Mouse (Mus musculus): Measurements from ENCODE around the gene 8030474K03Rik. TPM values are rescaled to one million over a fixed set of nuclear protein-coding genes. Genes with fewer than 3 reads are reported as not detected.

8030474K03Rik gene
- polyA plus RNA-seq (2011; ENCODE audit: insufficient read depth, insufficient read length, low replicate concordance, missing spikeins), result not detected in 2 replicates

DNA sequence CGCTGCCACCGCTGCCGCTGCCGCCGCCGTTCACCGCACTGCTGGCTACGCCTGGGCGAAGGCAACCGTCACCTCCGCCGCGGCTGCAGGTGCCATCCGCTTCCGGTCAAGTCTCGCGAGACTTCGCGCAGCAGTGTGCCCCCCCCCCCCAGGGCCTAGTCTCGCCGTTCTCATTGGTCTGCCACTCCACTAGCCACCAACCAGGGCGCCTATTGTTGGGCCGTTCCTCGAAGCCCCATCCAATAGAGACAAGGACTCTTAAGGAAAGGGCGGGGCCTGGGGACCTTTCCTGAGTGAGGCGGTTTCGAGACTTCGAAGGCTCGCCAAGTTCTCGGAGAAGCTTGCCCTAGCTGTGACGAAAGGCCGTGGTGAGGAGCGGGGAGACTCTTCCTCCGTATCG is at the start of gene 8030474K03Rik, which contains the start of gene Gm4779:
Gene 8030474K03Rik (plus strand): TSS at position 315 of the 400 bp plus-strand sequence.
Gene Gm4779 (minus strand): TSS at position 82 of the 400 bp plus-strand sequence.
- Histone ChIP-seq H3K4me1 (ENCODE audit: control insufficient read depth, insufficient read depth, low read length) (no peaks in the 10 kb centered on the region), H3K27ac (ENCODE audit: control insufficient read depth, insufficient read depth, low read depth, low read length, poor library complexity) (no peak within 1 kb of the TSS), H3K4me3 (replicated peaks; ENCODE audit: control insufficient read depth, low read depth, low read length) (no peak within 1 kb of the TSS)
- TF ChIP-seq CTCF (IDR thresholded peaks at IDR 0.05; ENCODE audit: control insufficient read depth, insufficient read depth, low read length) (no peak), POLR2A (IDR thresholded peaks at IDR 0.05; ENCODE audit: borderline replicate concordance, control insufficient read depth, low read depth, low read length) (no peak)
- WGBS, result 94% methylated on average over 35 of the region's 35 CpGs

DNA sequence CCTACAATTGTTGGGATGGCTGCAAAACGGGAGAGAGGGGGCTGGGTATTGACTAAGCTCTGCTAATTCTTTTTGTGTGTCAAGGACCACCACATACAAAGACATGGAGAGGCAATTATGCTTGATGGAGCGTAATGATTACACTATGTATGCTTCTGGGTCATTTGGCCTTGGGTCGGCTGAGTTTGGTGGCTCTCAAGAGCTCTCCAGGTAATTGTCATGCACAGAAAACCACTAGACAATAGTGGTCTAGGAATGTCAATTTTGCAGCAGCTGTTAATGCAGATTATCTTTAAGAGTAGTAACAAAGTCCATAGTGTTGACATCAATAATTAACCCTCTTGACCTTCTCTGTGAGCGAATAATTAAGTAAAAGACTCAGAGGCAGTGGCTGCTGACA is 44.3 kb upstream of the 8030474K03Rik start:
- Histone ChIP-seq H3K4me1 (ENCODE audit: control insufficient read depth, insufficient read depth, low read length) (no peaks in the 10 kb centered on the region), H3K4me3 (replicated peaks; ENCODE audit: control insufficient read depth, low read depth, low read length) (no peak overlapping the region), H3K27ac (ENCODE audit: control insufficient read depth, insufficient read depth, low read depth, low read length, poor library complexity) (no peak overlapping the region)
- TF ChIP-seq POLR2A (IDR thresholded peaks at IDR 0.05; ENCODE audit: borderline replicate concordance, control insufficient read depth, low read depth, low read length) (no peak), CTCF (IDR thresholded peaks at IDR 0.05; ENCODE audit: control insufficient read depth, insufficient read depth, low read length) (no peak)
- 79% methylated on average over 4 of the region's 4 CpGs for WGBS

DNA sequence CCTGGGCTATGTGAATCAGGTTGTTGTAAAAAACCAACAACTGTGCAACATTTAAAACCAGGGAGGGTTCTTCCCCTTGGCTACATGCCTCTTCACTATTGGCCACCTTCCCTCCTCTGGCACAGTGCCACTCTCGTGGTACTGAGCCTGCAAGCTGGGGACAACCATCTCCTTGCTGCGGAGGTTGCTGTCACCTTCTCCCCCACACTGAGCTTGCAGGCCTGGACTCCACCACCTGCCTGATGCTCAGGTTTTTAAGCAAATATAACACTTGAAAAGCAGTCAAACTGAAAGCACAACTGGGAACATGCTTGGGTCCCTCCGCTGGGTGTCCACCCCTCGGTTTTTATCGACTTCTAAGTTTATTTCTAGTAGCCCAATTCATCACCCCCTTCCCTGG is 40.0 kb upstream of the 8030474K03Rik start:
- Histone ChIP-seq H3K4me1 (ENCODE audit: control insufficient read depth, insufficient read depth, low read length) (no peaks in the 10 kb centered on the region), H3K27ac (ENCODE audit: control insufficient read depth, insufficient read depth, low read depth, low read length, poor library complexity) (no peak overlapping the region), H3K4me3 (replicated peaks; ENCODE audit: control insufficient read depth, low read depth, low read length) (no peak overlapping the region)
- TF ChIP-seq POLR2A (IDR thresholded peaks at IDR 0.05; ENCODE audit: borderline replicate concordance, control insufficient read depth, low read depth, low read length) (no peak), CTCF (IDR thresholded peaks at IDR 0.05; ENCODE audit: control insufficient read depth, insufficient read depth, low read length) (no peak)
- WGBS, result 55% methylated on average over 5 of the region's 5 CpGs

DNA sequence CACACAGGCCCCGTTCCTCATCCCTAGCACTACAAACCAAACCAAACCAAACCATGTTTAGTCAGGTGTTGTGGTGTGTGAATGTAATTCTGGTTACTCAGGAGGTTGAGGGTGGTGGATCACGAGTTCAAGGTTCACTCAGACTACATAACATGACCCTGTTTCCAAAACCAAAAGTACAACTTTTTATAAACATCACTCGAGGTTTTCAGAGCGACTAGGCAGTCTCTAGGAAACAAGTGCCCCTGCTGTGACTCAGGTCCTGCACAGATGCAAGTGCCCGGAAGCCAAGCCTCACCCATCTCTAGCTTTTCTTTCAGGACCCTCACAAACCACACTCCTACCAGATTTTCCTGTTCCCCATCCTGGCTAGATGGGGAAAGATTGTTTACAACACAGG is 29.8 kb upstream of the 8030474K03Rik start:
- H3K4me3 ChIP-seq (replicated peaks; ENCODE audit: control insufficient read depth, low read depth, low read length), result no peak overlapping the region
- TF ChIP-seq POLR2A (IDR thresholded peaks at IDR 0.05; ENCODE audit: borderline replicate concordance, control insufficient read depth, low read depth, low read length) (no peak), CTCF (IDR thresholded peaks at IDR 0.05; ENCODE audit: control insufficient read depth, insufficient read depth, low read length) (no peak)
- whole genome bisulfite sequencing, result 35% methylated on average over 5 of the region's 5 CpGs
- H3K27ac ChIP-seq (ENCODE audit: control insufficient read depth, insufficient read depth, low read depth, low read length, poor library complexity), result no peak overlapping the region
- no peaks in the 10 kb centered on the region; the same call in 1 of the 2 replicates for H3K4me1 ChIP-seq (ENCODE audit: control insufficient read depth, insufficient read depth, low read length)

DNA sequence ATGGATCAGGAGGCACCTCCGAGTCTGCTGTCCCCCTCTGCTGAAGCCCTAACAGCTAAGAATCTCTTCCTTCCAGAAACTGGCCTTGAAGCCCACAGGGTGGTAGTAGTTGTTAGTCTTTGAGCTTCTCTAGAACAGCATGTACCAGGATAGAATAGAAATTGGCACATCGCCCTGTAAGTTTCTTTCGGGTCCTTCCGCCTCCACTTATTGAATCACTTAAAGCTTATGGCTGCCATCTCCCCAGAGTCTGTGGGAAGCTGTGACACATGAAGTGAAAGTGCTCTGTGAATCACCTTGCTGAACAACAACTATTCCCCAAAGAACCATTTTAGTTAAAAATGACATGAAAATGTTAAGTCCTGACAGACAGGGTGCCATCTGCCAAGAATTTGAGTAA is 29.3 kb upstream of the 8030474K03Rik start:
- no peak for TF ChIP-seq POLR2A (IDR thresholded peaks at IDR 0.05; ENCODE audit: borderline replicate concordance, control insufficient read depth, low read depth, low read length)
- no peak for TF ChIP-seq CTCF (IDR thresholded peaks at IDR 0.05; ENCODE audit: control insufficient read depth, insufficient read depth, low read length)
- Histone ChIP-seq H3K4me1 (ENCODE audit: control insufficient read depth, insufficient read depth, low read length) (no peaks in the 10 kb centered on the region; the same call in 1 of the 2 replicates), H3K27ac (ENCODE audit: control insufficient read depth, insufficient read depth, low read depth, low read length, poor library complexity) (no peak overlapping the region), H3K4me3 (replicated peaks; ENCODE audit: control insufficient read depth, low read depth, low read length) (no peak overlapping the region)
- WGBS, result 73% methylated on average over 4 of the region's 4 CpGs

DNA sequence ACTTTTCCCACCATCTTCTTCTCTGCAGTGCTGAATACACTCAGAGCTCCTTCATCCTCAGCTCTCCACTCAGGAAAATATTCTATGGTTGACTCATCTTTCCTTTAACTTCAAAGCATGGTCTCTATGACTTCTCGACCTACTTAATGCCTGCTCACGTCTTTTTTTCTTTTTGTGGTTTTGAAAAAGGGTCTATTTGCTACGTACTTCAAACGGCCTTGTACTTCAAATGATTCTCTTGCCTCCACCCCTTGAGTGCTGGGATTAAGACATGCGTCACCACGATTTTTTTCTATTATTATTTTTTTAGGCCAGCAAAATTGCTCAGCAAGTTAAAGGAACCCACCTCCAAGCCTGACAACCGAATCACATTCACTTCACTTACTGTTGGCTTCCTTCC is 27.2 kb upstream of the 8030474K03Rik start:
- no peak overlapping the region for H3K4me3 ChIP-seq (replicated peaks; ENCODE audit: control insufficient read depth, low read depth, low read length)
- H3K27ac ChIP-seq (ENCODE audit: control insufficient read depth, insufficient read depth, low read depth, low read length, poor library complexity), result no peak overlapping the region
- no peak for TF ChIP-seq POLR2A (IDR thresholded peaks at IDR 0.05; ENCODE audit: borderline replicate concordance, control insufficient read depth, low read depth, low read length)
- TF ChIP-seq CTCF (IDR thresholded peaks at IDR 0.05; ENCODE audit: control insufficient read depth, insufficient read depth, low read length), result no peak
- peaks cover 2% of the 10 kb centered on the region for H3K4me1 ChIP-seq (ENCODE audit: control insufficient read depth, insufficient read depth, low read length)
- 30% methylated on average over 7 of the region's 7 CpGs for WGBS

DNA sequence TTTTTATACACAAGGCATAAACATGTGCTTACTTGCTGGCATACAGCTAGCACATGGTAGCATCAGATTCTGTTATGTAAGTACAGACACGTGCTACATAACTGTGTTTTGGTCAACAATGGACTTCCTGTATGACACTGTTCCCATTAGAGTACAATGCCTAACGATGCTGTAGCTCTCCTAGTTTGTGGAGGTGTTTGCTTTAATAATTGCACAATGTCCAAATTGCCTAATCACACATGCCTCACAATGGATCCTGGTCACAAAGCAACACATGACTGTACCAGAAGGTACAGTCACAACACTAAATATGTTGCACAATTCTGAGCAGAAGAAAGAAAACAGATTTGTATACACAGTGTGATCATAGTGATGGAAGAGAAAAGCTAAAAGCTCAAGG is 25.0 kb upstream of the 8030474K03Rik start:
- no peak overlapping the region for H3K4me3 ChIP-seq (replicated peaks; ENCODE audit: control insufficient read depth, low read depth, low read length)
- TF ChIP-seq POLR2A (IDR thresholded peaks at IDR 0.05; ENCODE audit: borderline replicate concordance, control insufficient read depth, low read depth, low read length) (no peak), CTCF (IDR thresholded peaks at IDR 0.05; ENCODE audit: control insufficient read depth, insufficient read depth, low read length) (no peak)
- H3K4me1 ChIP-seq (ENCODE audit: control insufficient read depth, insufficient read depth, low read length), result peaks cover 2% of the 10 kb centered on the region
- peak overlapping the region; percentile 43; the same call in 1 of the 2 replicates for H3K27ac ChIP-seq (ENCODE audit: control insufficient read depth, insufficient read depth, low read depth, low read length, poor library complexity)
- 20% methylated on average over 2 of the region's 2 CpGs for WGBS

DNA sequence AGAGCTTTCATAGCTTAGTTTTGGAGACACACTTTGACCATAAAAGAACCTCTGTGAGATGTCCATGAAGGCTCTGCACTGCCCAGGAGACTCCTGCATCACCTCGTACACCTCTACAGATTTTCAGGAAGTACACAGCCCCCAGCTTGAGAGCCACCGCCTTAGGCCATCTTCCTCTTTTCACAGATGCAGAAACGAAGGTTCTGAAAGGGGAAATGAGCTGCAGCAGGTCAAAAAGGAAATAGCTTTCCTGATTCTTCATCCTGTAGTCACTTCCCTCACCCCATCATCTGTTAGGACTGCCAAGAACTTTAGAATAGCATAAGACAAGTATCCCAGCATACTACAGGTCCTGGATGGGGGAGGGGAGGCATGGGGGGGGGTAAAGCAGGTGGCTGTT is 24.1 kb upstream of the 8030474K03Rik start:
- Histone ChIP-seq H3K27ac (ENCODE audit: control insufficient read depth, insufficient read depth, low read depth, low read length, poor library complexity) (peak overlapping the region; percentile 43; the same call in 1 of the 2 replicates), H3K4me1 (ENCODE audit: control insufficient read depth, insufficient read depth, low read length) (peaks cover 2% of the 10 kb centered on the region), H3K4me3 (replicated peaks; ENCODE audit: control insufficient read depth, low read depth, low read length) (no peak overlapping the region)
- TF ChIP-seq POLR2A (IDR thresholded peaks at IDR 0.05; ENCODE audit: borderline replicate concordance, control insufficient read depth, low read depth, low read length) (no peak), CTCF (IDR thresholded peaks at IDR 0.05; ENCODE audit: control insufficient read depth, insufficient read depth, low read length) (no peak)
- 6% methylated on average over 3 of the region's 3 CpGs for WGBS

DNA sequence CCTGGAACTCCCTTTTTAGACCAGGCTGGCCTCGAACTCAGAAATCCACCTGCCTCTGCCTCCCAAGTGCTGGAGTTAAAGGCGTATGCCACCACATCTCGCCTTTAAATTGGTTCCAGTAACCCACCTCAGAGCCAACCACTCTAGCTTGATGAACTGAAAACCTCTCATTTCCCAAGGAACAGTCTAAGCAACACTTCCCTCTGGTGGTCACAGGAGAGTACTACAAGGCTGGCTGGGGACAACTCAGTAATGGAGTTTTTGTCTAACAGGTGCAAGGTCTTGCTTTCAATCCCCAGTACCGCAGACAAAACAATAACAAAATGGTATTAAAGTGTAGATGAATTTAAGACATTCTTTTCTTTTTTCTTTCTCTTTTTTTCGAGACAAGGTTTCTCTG is 22.4 kb upstream of the 8030474K03Rik start:
- no peak for TF ChIP-seq POLR2A (IDR thresholded peaks at IDR 0.05; ENCODE audit: borderline replicate concordance, control insufficient read depth, low read depth, low read length)
- TF ChIP-seq CTCF (IDR thresholded peaks at IDR 0.05; ENCODE audit: control insufficient read depth, insufficient read depth, low read length), result peak; percentile 33; the same call in 1 of the 2 replicates
- WGBS, result 30% methylated on average over 5 of the region's 5 CpGs
- Histone ChIP-seq H3K27ac (ENCODE audit: control insufficient read depth, insufficient read depth, low read depth, low read length, poor library complexity) (no peak overlapping the region), H3K4me1 (ENCODE audit: control insufficient read depth, insufficient read depth, low read length) (peaks cover 2% of the 10 kb centered on the region), H3K4me3 (replicated peaks; ENCODE audit: control insufficient read depth, low read depth, low read length) (no peak overlapping the region)
